Mouse (Mus musculus) layer of hippocampus, postnatal 36 days (tissue): ENCODE measurements around the gene Tma16. TPM values are rescaled to one million over a fixed set of nuclear protein-coding genes. Genes with fewer than 3 reads are reported as not detected.

ENCODE experiments used
- total RNA-seq, 2 experiments: library from RNA; stranded (reverse); gene quantifications; 2 replicates each; pipeline ENCODE4 v1.2.3; 2021

Gene Tma16
- total RNA-seq, 2 experiments from 2014 or later, result 10.2 to 10.8 TPM

Other genes starting within 250 kb of the Tma16 start
- gene Tktl2, start 25.2 kb upstream of the Tma16 start, total RNA-seq, result under 1 TPM; 0.07 to 0.13 TPM
- gene Npy5r, start 201.6 kb upstream of the Tma16 start, total RNA-seq, result 10 to 100 TPM in 1 of 2 experiments, 1 to 10 TPM in 1; 9.0 to 10.1 TPM
- 10 to 100 TPM; 27.6 to 29.9 TPM for gene Npy1r, start 210.7 kb upstream of the Tma16 start, total RNA-seq